In the genomic region with DNA sequence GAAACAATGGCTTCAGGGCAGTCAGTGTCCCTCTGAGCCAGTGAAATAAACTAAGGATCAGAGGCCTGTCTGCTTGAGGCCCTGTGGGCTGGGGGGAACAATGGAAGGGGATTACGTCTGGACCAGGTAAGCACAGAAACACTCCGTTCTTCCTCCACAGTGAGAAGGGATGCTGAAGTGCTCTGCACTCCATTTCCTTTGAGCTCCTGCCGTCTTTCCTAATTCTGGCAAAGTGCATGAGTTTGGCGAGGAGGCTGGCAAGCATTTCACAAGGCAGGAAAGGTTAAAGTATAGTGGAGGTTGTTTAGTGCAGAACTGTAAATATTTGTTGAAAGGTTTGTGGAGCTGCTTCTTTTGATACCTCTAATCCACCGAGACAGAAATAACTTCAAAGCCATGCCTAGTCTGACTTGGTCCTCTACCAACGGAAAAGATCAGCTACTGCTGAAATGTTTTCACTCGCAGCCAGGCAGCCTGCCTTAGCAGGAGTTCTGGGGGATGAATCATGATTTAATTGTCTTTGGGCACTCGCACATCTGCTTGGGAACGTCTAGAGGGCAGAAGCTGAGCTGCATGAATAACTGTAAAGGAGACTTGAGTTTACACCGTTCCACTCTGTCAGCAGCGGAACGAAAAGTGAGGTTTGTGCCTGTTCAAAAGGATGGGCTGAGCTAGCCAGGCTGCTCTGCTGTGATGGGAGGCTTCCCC, we compare ENCODE assay signal across 7 mouse cellular contexts.
DNase-seq lines count a peak whose midpoint lies in the region; ATAC-seq lines count a peak whose summit lies in the region.

No protein-coding gene starts in this region.

- 4% methylated on average over 12 of the region's 12 CpGs for WGBS in forebrain, embryonic 12.5 days

- peak overlapping the region; percentile 31; the same call in 1 of the 2 replicates for H3K4me2 ChIP-seq in forebrain, embryonic 12.5 days

- intact Hi-C loops in left cerebral cortex, postnatal 14 days (cut with DNase I): no loop called here
- intact Hi-C loops in left cerebral cortex, postnatal 10 days (cut with DNase I): no loop called here
- intact Hi-C loops in left cerebral cortex, postnatal 36 days (cut with DNase I): no loop called here

- peak; percentile 3 to 21 for DNase-seq in left cerebral cortex, postnatal 14 days (ENCODE audit: low spot score in 2 of 2)
- no peak for DNase-seq in left cerebral cortex, postnatal 10 days (ENCODE audit: extremely low spot score in 1 of 2, low spot score in 2 of 2)
- DNase-seq in left cerebral cortex, postnatal 36 days (ENCODE audit: low spot score in 2 of 2): peak; percentile 10 to 16
- DNase-seq in right cerebral cortex, postnatal 4 days: peak; percentile 5
- no peak for DNase-seq in urinary bladder, postnatal 10 days (ENCODE audit: low spot score)
- DNase-seq in urinary bladder, postnatal 36 days (ENCODE audit: low spot score in 2 of 2): no peak

- H3K27ac ChIP-seq in forebrain, embryonic 12.5 days: no peak overlapping the region

- H3K27me3 ChIP-seq in forebrain, embryonic 12.5 days: no peaks in the 10 kb centered on the region

- H3K36me3 ChIP-seq in forebrain, embryonic 12.5 days (replicated peaks): no peaks in the 10 kb centered on the region

- no peaks in the 10 kb centered on the region for H3K9me3 ChIP-seq in forebrain, embryonic 12.5 days

- no peak for ATAC-seq in forebrain, embryonic 12.5 days (ENCODE audit: low FRiP score)

- no peak overlapping the region for H3K9ac ChIP-seq in forebrain, embryonic 12.5 days

- peaks cover 4% of the 10 kb centered on the region; the same call in 1 of the 2 replicates for H3K4me1 ChIP-seq in forebrain, embryonic 12.5 days

- no peak overlapping the region for H3K4me3 ChIP-seq in forebrain, embryonic 12.5 days (replicated peaks)

Comparison
In these comparisons a context has a peak if more than half of its experiments do, and no peak if none do; other contexts are left out.
1. DNase-seq: peak in left cerebral cortex, postnatal 14 days (2 of 2), left cerebral cortex, postnatal 36 days (2 of 2) and right cerebral cortex, postnatal 4 days (single experiment); none in left cerebral cortex, postnatal 10 days (0 of 2), urinary bladder, postnatal 10 days (single experiment) and urinary bladder, postnatal 36 days (0 of 2).